Mouse (Mus musculus): ENCODE results near the gene Rab40c.

Gene Rab40c

GRCm38 (mm10) chr17:25945517-25946155, 26.1 kb upstream of the Rab40c start:
- DNase-seq: no peak

GRCm38 (mm10) chr17:25944366-25945163, 25.0 kb upstream of the Rab40c start, which contains the start of the genes Pigq and Nhlrc4:
TSS of gene Pigq (minus strand) at chr17:25944936.
TSS of gene Nhlrc4 (minus strand) at chr17:25944961.
- no peak for DNase-seq

GRCm38 (mm10) chr17:25943769-25944168, 24.2 kb upstream of the Rab40c start:
- DNase-seq: no peak

GRCm38 (mm10) chr17:25943221-25943620, 23.7 kb upstream of the Rab40c start:
- DNase-seq: no peak

- DNase-seq: no peak
Observed at GRCm38 (mm10) chr17:25942597-25943151, 23.1 kb upstream of the Rab40c start.

GRCm38 (mm10) chr17:25941511-25942241, 22.1 kb upstream of the Rab40c start:
- DNase-seq: peak; percentile 84

- no peak for DNase-seq
Observed at GRCm38 (mm10) chr17:25934526-25934925, 15.0 kb upstream of the Rab40c start.

- DNase-seq: no peak
Observed at GRCm38 (mm10) chr17:25925348-25925747, 5.8 kb upstream of the Rab40c start.

- DNase-seq: no peak
Observed at GRCm38 (mm10) chr17:25922120-25922519, 2.6 kb upstream of the Rab40c start.

GRCm38 (mm10) chr17:25919786-25920642, 487 bp upstream of the Rab40c start:
- peak; percentile 100 for DNase-seq

GRCm38 (mm10) chr17:25918037-25918750, 1.3 kb downstream of the Rab40c start:
- no peak for DNase-seq

GRCm38 (mm10) chr17:25916931-25917647, 2.4 kb downstream of the Rab40c start:
- DNase-seq: no peak

- DNase-seq: no peak
Observed at GRCm38 (mm10) chr17:25914295-25914694, 5.2 kb downstream of the Rab40c start.

- DNase-seq: peak; percentile 16
Observed at GRCm38 (mm10) chr17:25913877-25914275, 5.7 kb downstream of the Rab40c start.

- DNase-seq: peak; percentile 18
Observed at GRCm38 (mm10) chr17:25913186-25913876, 6.2 kb downstream of the Rab40c start.

- DNase-seq: peak; percentile 9
Observed at GRCm38 (mm10) chr17:25911816-25912215, 7.7 kb downstream of the Rab40c start.

- no peak for DNase-seq
Observed at GRCm38 (mm10) chr17:25907640-25908039, 11.9 kb downstream of the Rab40c start.

GRCm38 (mm10) chr17:25903061-25903460, 16.5 kb downstream of the Rab40c start:
- DNase-seq: no peak

- DNase-seq: no peak
Observed at GRCm38 (mm10) chr17:25900193-25900592, 19.3 kb downstream of the Rab40c start.

GRCm38 (mm10) chr17:25895891-25896290, 23.6 kb downstream of the Rab40c start:
- DNase-seq: no peak
